Mouse (Mus musculus): ENCODE measurements around the gene Rhbdl1.

DNA sequence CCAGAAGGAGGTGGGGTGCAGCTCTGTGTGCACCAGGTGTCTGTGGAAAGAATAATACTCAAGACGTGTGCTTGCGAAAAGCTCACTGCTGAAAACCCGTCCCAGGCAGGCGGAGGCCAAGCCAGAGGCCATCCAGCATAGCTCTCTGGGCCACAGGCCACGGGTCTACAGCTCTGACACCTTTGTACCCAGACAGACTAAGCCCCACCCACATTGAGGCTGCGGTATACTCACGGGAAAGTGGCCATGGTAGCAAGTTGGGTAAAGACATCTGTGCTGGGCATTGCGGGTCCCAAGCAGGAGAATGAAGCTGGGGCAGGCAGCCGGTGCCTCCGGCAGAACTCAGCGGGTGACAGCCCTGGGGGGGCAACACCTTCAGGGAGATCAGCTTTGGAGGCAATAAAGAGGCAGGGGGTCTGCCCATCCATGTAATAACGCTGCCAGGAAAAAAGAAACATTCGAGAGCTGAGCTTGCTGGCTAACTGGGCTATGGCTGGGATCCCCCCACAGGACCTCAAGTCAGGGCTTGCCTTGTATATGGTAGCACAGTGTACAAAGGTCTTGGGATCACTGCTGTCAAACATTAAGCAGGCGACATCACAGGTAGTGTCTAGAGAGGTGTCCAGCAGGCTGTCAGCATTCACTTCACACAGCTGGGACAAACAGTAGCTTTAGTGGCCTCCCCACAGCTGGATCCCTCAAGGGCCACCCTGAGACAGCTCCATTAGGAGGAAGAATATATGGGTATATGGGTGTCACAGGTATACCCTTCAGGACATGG lies 2.5 kb upstream of the Rhbdl1 start:
- TF ChIP-seq CTCF (IDR thresholded peaks at IDR 0.05; ENCODE audit: low read depth), result no peak
- TF ChIP-seq EP300 (IDR thresholded peaks at IDR 0.05; ENCODE audit: low read depth), result no peak
